Mouse (Mus musculus) forebrain, embryonic 11.5 days (tissue): Measurements from ENCODE around the gene 1810055G02Rik. TPM values are rescaled to one million over a fixed set of nuclear protein-coding genes. Genes with fewer than 3 reads are reported as not detected.

Experiments
- ATAC-seq: fragments of 200-750 bp; cut with Nextera tagmentation; replicated peaks from 2 replicates; pipeline ENCODE4 v1.8.0; 2017; ENCODE audit warnings: moderate TSS enrichment; ENCODE audit not compliant: low FRiP score
- DNase-seq: peaks from one replicate; pipeline ENCODE4 v3.0.0-alpha.2; 2017; ENCODE audit warnings: low spot score
- H3K27ac ChIP-seq: fragments of 300-500 bp; sonication (generic); 2 replicates; pipeline ENCODE4 v1.5.1; 2014; ENCODE audit warnings: low read depth, low read length
- H3K27me3 ChIP-seq: fragments of 300-500 bp; sonication (generic); 2 replicates; pipeline ENCODE4 v1.6.1; 2014; ENCODE audit warnings: mild to moderate bottlenecking, low read length, mixed read lengths; ENCODE audit not compliant: control insufficient read depth, insufficient read depth
- H3K36me3 ChIP-seq: fragments of 300-500 bp; sonication (generic); 2 replicates; pipeline ENCODE4 v1.6.1; 2014; ENCODE audit warnings: mild to moderate bottlenecking, low read length, moderate library complexity, mixed read lengths; ENCODE audit not compliant: control insufficient read depth, insufficient read depth
- H3K4me1 ChIP-seq: fragments of 300-500 bp; sonication (generic); replicated peaks from 2 replicates; pipeline ENCODE4 v1.6.1; 2014; ENCODE audit warnings: low read length, mixed read lengths; ENCODE audit not compliant: control insufficient read depth, insufficient read depth
- H3K4me2 ChIP-seq: fragments of 300-500 bp; sonication (generic); 2 replicates; pipeline ENCODE4 v1.6.1; 2014; ENCODE audit warnings: low read depth, mild to moderate bottlenecking, low read length, moderate library complexity, mixed read lengths; ENCODE audit not compliant: severe bottlenecking
- H3K4me3 ChIP-seq: fragments of 300-500 bp; sonication (generic); 2 replicates; pipeline ENCODE4 v1.5.1; 2014; ENCODE audit warnings: low read depth, low read length
- H3K9ac ChIP-seq: fragments of 300-500 bp; sonication (generic); 2 replicates; pipeline ENCODE4 v1.6.1; 2014; ENCODE audit warnings: low read length
- H3K9me3 ChIP-seq: fragments of 300-500 bp; sonication (generic); 2 replicates; pipeline ENCODE4 v1.6.1; 2016; ENCODE audit warnings: low read length, mixed read lengths; ENCODE audit not compliant: control insufficient read depth
- WGBS: fragments of 180-500 bp; shearing (Covaris S2); extraction: QIAGEN DNeasy Blood & Tissue Kit; methylation state at CpG from one replicate; pipeline ENCODE4 v1.1.7; 2014; 5-methylcytosine and 5-hydroxymethylcytosine counted together
- polyA plus RNA-seq: library from polyadenylated mRNA; unstranded; fragments of >200 nt; fragmentation: Nextera tagmentation; extraction: Ambion mirVana; gene quantifications from 2 replicates; pipeline ENCODE4 v1.2.1, GENCODE M21; 2014

Gene 1810055G02Rik
- polyA plus RNA-seq, 1 experiment from 2014 or later: 42.3 TPM

GRCm38 (mm10) chr19:3699508-3700438 is 8.3 kb upstream of the 1810055G02Rik start:
- no peaks in the 10 kb centered on the region for H3K36me3 ChIP-seq
- no peaks in the 10 kb centered on the region for H3K4me1 ChIP-seq
- H3K9ac ChIP-seq: no peak overlapping the region
- H3K27ac ChIP-seq: no peak overlapping the region
- peak; percentile 93 for DNase-seq
- H3K4me3 ChIP-seq: no peak overlapping the region
- H3K4me2 ChIP-seq: no peak overlapping the region
- H3K9me3 ChIP-seq: no peaks in the 10 kb centered on the region
- ATAC-seq: 0 out of 2 replicates have a peak, but pooled peaks have one; percentile 44
- no peaks in the 10 kb centered on the region for H3K27me3 ChIP-seq
- WGBS: 40% methylated on average over 6 of the region's 6 CpGs

GRCm38 (mm10) chr19:3702460-3702859 is 5.6 kb upstream of the 1810055G02Rik start:
- 81% methylated on average over 4 of the region's 4 CpGs for WGBS
- H3K27me3 ChIP-seq: no peaks in the 10 kb centered on the region
- ATAC-seq (no peak), DNase-seq (no peak)
- H3K4me1 ChIP-seq: peaks cover 3% of the 10 kb centered on the region; the same call in 1 of the 2 replicates
- H3K9ac ChIP-seq: no peak overlapping the region
- H3K4me2 ChIP-seq: no peak overlapping the region
- H3K27ac ChIP-seq: no peak overlapping the region
- H3K36me3 ChIP-seq: no peaks in the 10 kb centered on the region
- H3K9me3 ChIP-seq: no peaks in the 10 kb centered on the region
- no peak overlapping the region for H3K4me3 ChIP-seq

GRCm38 (mm10) chr19:3706258-3706657 is 1.8 kb upstream of the 1810055G02Rik start:
- no peak for ATAC-seq
- no peak for DNase-seq
- Histone ChIP-seq H3K9me3 (no peaks in the 10 kb centered on the region), H3K4me3 (no peak overlapping the region), H3K36me3 (no peaks in the 10 kb centered on the region), H3K27me3 (no peaks in the 10 kb centered on the region), H3K27ac (no peak overlapping the region), H3K4me1 (peaks cover 11% of the 10 kb centered on the region; the same call in 1 of the 2 replicates), H3K4me2 (no peak overlapping the region), H3K9ac (no peak overlapping the region)
- 58% methylated on average over 1 of the region's 1 CpGs for WGBS

GRCm38 (mm10) chr19:3707553-3707952 is 540 bp upstream of the 1810055G02Rik start:
- Histone ChIP-seq H3K36me3 (no peaks in the 10 kb centered on the region), H3K9me3 (no peaks in the 10 kb centered on the region), H3K27me3 (no peaks in the 10 kb centered on the region), H3K4me3 (peak overlapping the region; percentile 83), H3K4me1 (peaks cover 11% of the 10 kb centered on the region; the same call in 1 of the 2 replicates), H3K27ac (0 out of 2 replicates have a peak overlapping the region, but pooled peaks have one; percentile 4), H3K4me2 (peak overlapping the region; percentile 81), H3K9ac (peak overlapping the region; percentile 85)
- DNase-seq: no peak
- WGBS: 37% methylated on average over 10 of the region's 10 CpGs
- no peak for ATAC-seq

GRCm38 (mm10) chr19:3709013-3709787 is 1.1 kb downstream of the 1810055G02Rik start:
- Histone ChIP-seq H3K9ac (peak overlapping the region; percentile 85), H3K36me3 (no peaks in the 10 kb centered on the region), H3K4me1 (peaks cover 11% of the 10 kb centered on the region; the same call in 1 of the 2 replicates), H3K27me3 (no peaks in the 10 kb centered on the region), H3K27ac (no peak overlapping the region), H3K4me3 (peak overlapping the region; percentile 83), H3K4me2 (peak overlapping the region; percentile 81), H3K9me3 (no peaks in the 10 kb centered on the region)
- WGBS: 45% methylated on average over 10 of the region's 10 CpGs
- ATAC-seq (no peak), DNase-seq (no peak)

- Histone ChIP-seq H3K36me3 (no peaks in the 10 kb centered on the region; the same call in 1 of the 2 replicates), H3K4me1 (peaks cover 11% of the 10 kb centered on the region; the same call in 1 of the 2 replicates), H3K4me2 (no peak overlapping the region), H3K9ac (no peak overlapping the region), H3K27me3 (no peaks in the 10 kb centered on the region), H3K4me3 (no peak overlapping the region), H3K27ac (no peak overlapping the region), H3K9me3 (no peaks in the 10 kb centered on the region)
- WGBS: 86% methylated on average over 2 of the region's 2 CpGs
- ATAC-seq (no peak), DNase-seq (no peak)
Measured at GRCm38 (mm10) chr19:3710436-3710835, 2.3 kb downstream of the 1810055G02Rik start.

GRCm38 (mm10) chr19:3714381-3714780 is 6.3 kb downstream of the 1810055G02Rik start:
- ATAC-seq: no peak

More at GRCm38 (mm10) chr19:3714381-3714780, 6.3 kb downstream of the 1810055G02Rik start:
- Histone ChIP-seq H3K9ac (no peak overlapping the region), H3K27me3 (no peaks in the 10 kb centered on the region), H3K4me2 (no peak overlapping the region), H3K36me3 (peaks cover 13% of the 10 kb centered on the region), H3K4me3 (no peak overlapping the region), H3K27ac (no peak overlapping the region), H3K4me1 (peaks cover 2% of the 10 kb centered on the region; the same call in 1 of the 2 replicates), H3K9me3 (no peaks in the 10 kb centered on the region)
- 94% methylated on average over 6 of the region's 6 CpGs for WGBS
- no peak for DNase-seq
